Mouse (Mus musculus) stomach, postnatal 0 days (tissue): ENCODE results near the gene Cers5. TPM values are rescaled to one million over a fixed set of nuclear protein-coding genes. Genes with fewer than 3 reads are reported as not detected.

Experiments used
- ATAC-seq: fragments of 200-750 bp; cut with Nextera tagmentation; 2 replicates; pipeline ENCODE4 v1.8.0; 2017; ENCODE audit not compliant: low FRiP score, low TSS enrichment
- DNase-seq: peaks from one replicate; pipeline ENCODE4 v3.0.0-alpha.2; 2016; ENCODE audit warnings: low spot score
- H3K27ac ChIP-seq: fragments of 300-500 bp; sonication (generic); replicated peaks from 2 replicates; pipeline ENCODE4 v1.5.1; 2014; ENCODE audit warnings: mild to moderate bottlenecking, control low read depth
- H3K27me3 ChIP-seq: fragments of 300-500 bp; sonication (generic); 2 replicates; pipeline ENCODE4 v1.6.1; 2014; ENCODE audit warnings: low read length; ENCODE audit not compliant: control insufficient read depth, insufficient read depth
- H3K36me3 ChIP-seq: fragments of 300-500 bp; sonication (generic); 2 replicates; pipeline ENCODE4 v1.6.1; 2014; ENCODE audit warnings: low read length, mixed read lengths; ENCODE audit not compliant: control insufficient read depth, insufficient read depth
- H3K4me1 ChIP-seq: fragments of 300-500 bp; sonication (generic); replicated peaks from 2 replicates; pipeline ENCODE4 v1.6.1; 2014; ENCODE audit warnings: antibody characterized with exemption; ENCODE audit not compliant: control insufficient read depth, insufficient read depth
- H3K4me2 ChIP-seq: fragments of 300-500 bp; sonication (generic); replicated peaks from 2 replicates; pipeline ENCODE4 v1.6.1; 2014; ENCODE audit warnings: low read depth, mild to moderate bottlenecking, control low read depth, moderate library complexity
- H3K4me3 ChIP-seq: fragments of 300-500 bp; sonication (generic); 2 replicates; pipeline ENCODE4 v1.5.1; 2014; ENCODE audit warnings: low read depth, low read length, control low read depth
- H3K9ac ChIP-seq: fragments of 300-500 bp; sonication (generic); 2 replicates; pipeline ENCODE4 v1.6.1; 2014; ENCODE audit warnings: mild to moderate bottlenecking, low read length, control low read depth, mixed read lengths
- H3K9me3 ChIP-seq: fragments of 300-500 bp; sonication (generic); 2 replicates; pipeline ENCODE4 v1.6.1; 2016; ENCODE audit warnings: low read length; ENCODE audit not compliant: control insufficient read depth
- CTCF ChIP-seq: IDR thresholded peaks from 2 replicates; pipeline ENCODE4 v1.5.1; 2016; ENCODE audit warnings: antibody characterized with exemption, low read depth, mild to moderate bottlenecking, moderate library complexity
- EP300 ChIP-seq: optimal IDR thresholded peaks from 2 replicates; pipeline ENCODE3; 2016; ENCODE audit warnings: antibody characterized with exemption
- WGBS: fragments of 180-500 bp; shearing (Covaris S2); extraction: QIAGEN DNeasy Blood & Tissue Kit; methylation state at CpG from one replicate; pipeline ENCODE4 v1.1.7; 2014; 5-methylcytosine and 5-hydroxymethylcytosine counted together
- polyA plus RNA-seq: library from polyadenylated mRNA; unstranded; fragments of >200 nt; fragmentation: Nextera tagmentation; extraction: Ambion mirVana; gene quantifications from 2 replicates; pipeline ENCODE4 v1.2.1, GENCODE M21; 2015

Cers5 gene
- polyA plus RNA-seq, 1 experiment from 2014 or later, result 32.2 TPM

- H3K27ac ChIP-seq, result no peak overlapping the region
- no peak overlapping the region for H3K9ac ChIP-seq
- WGBS, result 74% methylated on average over 3 of the region's 3 CpGs
- no peaks in the 10 kb centered on the region for H3K27me3 ChIP-seq
- DNase-seq, result no peak
- ATAC-seq, result no peak
- no peaks in the 10 kb centered on the region for H3K4me1 ChIP-seq
- H3K9me3 ChIP-seq, result no peaks in the 10 kb centered on the region
- H3K4me3 ChIP-seq, result no peak overlapping the region
- TF ChIP-seq EP300 (no peak), CTCF (peak; percentile 65)
- peaks cover 23% of the 10 kb centered on the region for H3K36me3 ChIP-seq
- no peak overlapping the region for H3K4me2 ChIP-seq
Measured at GRCm38 (mm10) chr15:99796066-99796465, 23.4 kb upstream of the Cers5 start.

DNA sequence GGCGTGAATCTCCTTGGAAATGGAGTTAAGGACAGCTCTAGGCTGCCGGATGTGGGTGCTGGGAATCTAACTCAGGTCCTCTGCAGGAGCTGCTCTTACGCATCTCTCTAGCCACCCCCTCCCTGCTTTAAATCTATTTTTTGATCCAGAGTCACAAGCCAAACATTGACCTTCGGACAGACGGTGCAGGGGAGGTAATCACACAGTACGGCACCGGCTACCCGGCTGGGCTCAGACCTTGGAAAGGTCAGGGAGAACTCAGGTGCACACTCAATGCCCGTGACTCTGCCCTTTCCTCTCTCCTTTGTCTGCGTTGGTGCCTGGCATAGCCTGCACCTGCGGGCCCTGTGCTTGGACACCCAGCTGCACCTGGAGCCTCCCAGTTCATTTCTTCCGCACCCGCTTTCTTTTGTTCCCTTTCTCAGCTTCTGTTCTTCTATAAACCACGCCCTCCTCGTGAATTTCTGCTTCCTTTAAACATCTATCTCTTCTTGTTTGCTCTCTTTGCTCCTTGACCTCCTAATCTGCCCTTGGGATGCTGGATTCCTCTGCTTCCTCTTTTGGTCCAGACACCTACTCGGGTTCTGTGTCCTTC is 19.6 kb upstream of the Cers5 start:
- ATAC-seq, result peak; percentile 18; the same call in 1 of the 2 replicates
- Histone ChIP-seq H3K27me3 (no peaks in the 10 kb centered on the region), H3K9me3 (no peaks in the 10 kb centered on the region), H3K36me3 (peaks cover 23% of the 10 kb centered on the region), H3K9ac (no peak overlapping the region), H3K4me3 (no peak overlapping the region), H3K4me1 (no peaks in the 10 kb centered on the region), H3K27ac (no peak overlapping the region), H3K4me2 (no peak overlapping the region)
- 83% methylated on average over 16 of the region's 16 CpGs for WGBS
- DNase-seq, result no peak
- no peak for TF ChIP-seq CTCF
- TF ChIP-seq EP300, result no peak

- WGBS, result 46% methylated on average over 3 of the region's 3 CpGs
- Histone ChIP-seq H3K36me3 (peaks cover 21% of the 10 kb centered on the region), H3K9ac (no peak overlapping the region), H3K4me3 (no peak overlapping the region), H3K9me3 (no peaks in the 10 kb centered on the region), H3K27me3 (no peaks in the 10 kb centered on the region), H3K27ac (no peak overlapping the region), H3K4me1 (no peaks in the 10 kb centered on the region), H3K4me2 (no peak overlapping the region)
- TF ChIP-seq CTCF, result no peak
- no peak for TF ChIP-seq EP300
- peak; percentile 64 for ATAC-seq
- DNase-seq, result no peak
Measured at GRCm38 (mm10) chr15:99791003-99791402, 18.3 kb upstream of the Cers5 start.

DNA sequence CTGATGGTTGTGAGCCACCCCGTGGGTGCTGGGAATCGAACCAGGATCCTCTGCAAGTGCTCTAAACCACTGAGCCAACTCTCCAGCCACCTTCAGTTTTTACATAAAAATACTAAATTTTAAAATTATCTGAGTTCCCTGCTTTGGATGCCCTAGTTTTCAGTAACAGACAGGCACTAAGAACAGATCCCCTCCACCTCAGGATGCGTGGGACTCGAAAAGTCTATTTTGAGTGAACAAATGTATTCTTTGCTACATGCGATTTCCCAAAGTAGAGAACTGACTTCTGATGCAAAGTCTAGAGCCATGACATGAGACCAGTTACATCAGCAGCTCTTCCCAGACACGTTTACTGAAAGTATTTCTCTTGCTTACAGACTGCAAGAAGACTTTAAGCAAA is 17.8 kb upstream of the Cers5 start:
- Histone ChIP-seq H3K36me3 (peaks cover 21% of the 10 kb centered on the region), H3K4me3 (no peak overlapping the region), H3K4me1 (no peaks in the 10 kb centered on the region), H3K9me3 (no peaks in the 10 kb centered on the region), H3K27me3 (no peaks in the 10 kb centered on the region), H3K9ac (no peak overlapping the region), H3K4me2 (no peak overlapping the region), H3K27ac (no peak overlapping the region)
- ATAC-seq (no peak), DNase-seq (no peak)
- no peak for TF ChIP-seq EP300
- no peak for TF ChIP-seq CTCF
- WGBS, result 90% methylated on average over 6 of the region's 6 CpGs

- H3K9ac ChIP-seq, result no peak overlapping the region
- ATAC-seq (no peak), DNase-seq (no peak)
- H3K27me3 ChIP-seq, result no peaks in the 10 kb centered on the region
- WGBS, result 65% methylated on average over 9 of the region's 9 CpGs
- H3K9me3 ChIP-seq, result no peaks in the 10 kb centered on the region
- 0 out of 2 replicates have a peak overlapping the region, but pooled peaks have one; percentile 24 for H3K27ac ChIP-seq
- no peak overlapping the region for H3K4me3 ChIP-seq
- no peak overlapping the region for H3K4me2 ChIP-seq
- H3K36me3 ChIP-seq, result peaks cover 23% of the 10 kb centered on the region
- TF ChIP-seq EP300 (no peak), CTCF (no peak)
- H3K4me1 ChIP-seq, result no peaks in the 10 kb centered on the region
Measured at GRCm38 (mm10) chr15:99787625-99788120, 15.0 kb upstream of the Cers5 start.

DNA sequence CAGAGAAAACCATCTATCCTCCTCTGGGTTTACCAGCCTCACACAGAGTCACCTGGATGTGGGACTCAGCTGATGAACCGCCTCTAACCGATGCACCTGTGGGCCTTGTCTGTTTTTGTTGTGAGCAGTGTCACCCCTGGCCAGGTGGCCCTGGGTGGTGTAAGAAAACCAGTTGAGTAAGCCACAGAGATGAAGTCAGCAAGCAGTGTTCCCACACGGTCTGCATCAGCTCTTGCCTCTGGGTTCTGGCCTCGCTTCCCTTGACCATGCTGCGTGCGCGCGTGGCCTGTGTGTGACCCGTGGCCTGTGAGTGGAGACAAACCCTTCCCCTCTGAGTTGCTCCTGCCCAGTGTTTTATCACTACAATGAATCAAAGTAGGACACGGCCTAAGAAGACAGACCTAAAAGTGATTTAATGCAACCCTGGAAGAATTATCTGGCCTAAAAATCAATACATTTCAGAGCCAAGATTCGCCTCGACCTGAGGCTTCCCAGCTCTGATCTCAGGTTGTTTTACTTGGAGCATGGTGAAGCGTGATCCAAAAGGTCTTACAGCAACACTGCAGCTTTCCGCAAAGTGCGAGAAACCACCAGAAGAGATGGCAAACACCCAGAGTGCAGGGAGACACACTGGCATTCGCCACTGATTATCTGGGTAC is 6.1 kb upstream of the Cers5 start:
- 0 out of 2 replicates have a peak, but pooled peaks have one; percentile 27 for ATAC-seq
- DNase-seq, result no peak
- Histone ChIP-seq H3K36me3 (peaks cover 40% of the 10 kb centered on the region), H3K4me3 (no peak overlapping the region), H3K4me2 (no peak overlapping the region), H3K9ac (no peak overlapping the region), H3K4me1 (no peaks in the 10 kb centered on the region), H3K9me3 (no peaks in the 10 kb centered on the region), H3K27ac (no peak overlapping the region), H3K27me3 (no peaks in the 10 kb centered on the region)
- 91% methylated on average over 16 of the region's 16 CpGs for whole genome bisulfite sequencing
- TF ChIP-seq CTCF (no peak), EP300 (no peak)
